Mouse (Mus musculus) thymus, postnatal 4 days (tissue): ENCODE results near the gene Rilp.
A peak's percentile ranks its signal among the peaks of the same experiment; 100 is the strongest.

Source experiments
- DNase-seq: peaks from one replicate; pipeline ENCODE4 v3.0.0; 2021

The Rilp gene

GRCm38 (mm10) chr11:75509741-75510626, at the start of gene Rilp:
Gene Rilp (plus strand): TSS chr11:75510094.
- no peak for DNase-seq

GRCm38 (mm10) chr11:75460103-75460843, 49.6 kb upstream of the Rilp start:
- DNase-seq = peak; percentile 88

- DNase-seq = peak; percentile 98
Observed at GRCm38 (mm10) chr11:75460844-75461742, 48.8 kb upstream of the Rilp start, which contains the start of gene Tlcd2. Gene Tlcd2 (plus strand): TSS chr11:75461715.

- DNase-seq = no peak
Observed at GRCm38 (mm10) chr11:75461743-75462252, 48.1 kb upstream of the Rilp start.

- DNase-seq = peak; percentile 64
Observed at GRCm38 (mm10) chr11:75462253-75462783, 47.6 kb upstream of the Rilp start.

GRCm38 (mm10) chr11:75462865-75463336, 47.0 kb upstream of the Rilp start:
- DNase-seq = peak; percentile 77

GRCm38 (mm10) chr11:75463624-75464023, 46.3 kb upstream of the Rilp start:
- no peak for DNase-seq

GRCm38 (mm10) chr11:75464417-75464816, 45.5 kb upstream of the Rilp start:
- DNase-seq = no peak

GRCm38 (mm10) chr11:75465051-75465450, 44.8 kb upstream of the Rilp start:
- DNase-seq = no peak

GRCm38 (mm10) chr11:75466731-75467505, 43.0 kb upstream of the Rilp start:
- no peak for DNase-seq

- peak; percentile 53 for DNase-seq
Observed at GRCm38 (mm10) chr11:75467512-75468215, 42.2 kb upstream of the Rilp start.

- DNase-seq = no peak
Observed at GRCm38 (mm10) chr11:75468410-75468809, 41.5 kb upstream of the Rilp start.

- no peak for DNase-seq
Observed at GRCm38 (mm10) chr11:75469261-75469660, 40.6 kb upstream of the Rilp start.

GRCm38 (mm10) chr11:75470675-75471074, 39.2 kb upstream of the Rilp start:
- DNase-seq = no peak

- DNase-seq = peak; percentile 10
Observed at GRCm38 (mm10) chr11:75472469-75473081, 37.3 kb upstream of the Rilp start.

GRCm38 (mm10) chr11:75473376-75473775, 36.5 kb upstream of the Rilp start:
- no peak for DNase-seq

GRCm38 (mm10) chr11:75486192-75486591, 23.7 kb upstream of the Rilp start:
- no peak for DNase-seq

- peak; percentile 94 for DNase-seq
Observed at GRCm38 (mm10) chr11:75486601-75487285, 23.2 kb upstream of the Rilp start, which contains the start of gene Prpf8. Gene Prpf8 (plus strand): TSS chr11:75486816.

- no peak for DNase-seq
Observed at GRCm38 (mm10) chr11:75487496-75487895, 22.4 kb upstream of the Rilp start.
